ENCODE assay signal across 13 mouse cellular contexts in the genomic region with DNA sequence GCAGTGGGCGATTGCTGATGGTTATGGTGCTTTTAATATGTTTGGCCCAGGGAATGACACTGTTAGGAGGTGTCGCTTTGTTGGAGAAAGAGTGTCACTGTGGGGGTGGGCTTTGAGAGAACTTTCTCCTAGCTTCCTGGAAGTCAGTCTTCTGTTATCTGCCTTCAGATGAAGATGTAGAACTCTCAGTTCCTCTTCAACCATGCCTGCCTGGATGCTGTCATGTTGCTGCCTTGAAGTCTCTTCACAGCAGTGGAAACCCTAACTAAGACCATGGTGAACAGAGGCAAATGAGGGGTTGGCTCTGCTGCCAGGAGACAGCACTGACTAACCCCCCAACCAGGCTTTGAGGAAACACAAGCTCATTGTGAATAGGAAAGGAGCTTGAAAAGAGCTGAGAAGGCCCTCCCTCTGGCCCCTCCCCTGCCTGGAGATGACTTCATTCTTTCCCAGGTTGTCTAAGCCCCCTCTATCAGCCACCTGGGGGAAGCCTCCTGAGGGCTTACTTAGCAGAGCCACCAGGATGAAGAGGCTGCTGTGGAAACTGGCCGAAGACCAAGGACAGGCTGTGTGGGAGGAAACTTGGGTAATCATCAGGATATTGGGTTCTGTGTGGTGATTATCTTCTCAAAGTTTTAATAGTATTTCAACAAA.
A peak's percentile ranks its signal among the peaks of the same experiment; 100 is the strongest.
DNase-seq lines count a peak whose midpoint lies in the region; ATAC-seq and TF ChIP-seq lines count a peak whose summit lies in the region.
"Had no signal": no experiment of that assay in that cellular context is flagged by ENCODE, and none has a peak within 500 bp of the region (broad histone marks: within the 10 kb centered on the region; RNA-seq: fewer than 3 reads in every experiment).

No protein-coding gene starts in this region.

- H3K9me3 ChIP-seq in heart, postnatal 0 days (replicated peaks; ENCODE audit: control insufficient read depth, low read length), result no peaks in the 10 kb centered on the region
- H3K9me3 ChIP-seq: liver, embryonic 15.5 days; megakaryocyte, embryonic 14.5 days had no signal

- no peaks in the 10 kb centered on the region for H3K27me3 ChIP-seq in heart, postnatal 0 days (ENCODE audit: control insufficient read depth, insufficient read depth, low read length)
- H3K27me3 ChIP-seq: liver, embryonic 15.5 days; megakaryocyte, embryonic 14.5 days had no signal

- no peak overlapping the region for H3K9ac ChIP-seq in heart, postnatal 0 days (replicated peaks; ENCODE audit: low read depth, low read length)
- H3K9ac ChIP-seq: liver, embryonic 15.5 days had no signal

- no peak overlapping the region for H3K27ac ChIP-seq in heart, postnatal 0 days (ENCODE audit: low read depth)
- H3K27ac ChIP-seq: kidney, postnatal 0 days; liver, embryonic 15.5 days had no signal

- DNase-seq in CD4-positive, CD25-positive, alpha-beta regulatory T cell, adult 2 months (ENCODE audit: low read depth, low spot score), result peak; percentile 26
- no peak for DNase-seq in heart, postnatal 0 days (ENCODE audit: low spot score)
- no peak for DNase-seq in heart, adult 18-20 months
- DNase-seq in 3134 (ENCODE audit: extremely low read depth, insufficient read length, low spot score), result peak; percentile 10
- DNase-seq in kidney, adult 8-10 months, result no peak
- DNase-seq: heart, adult 11 months had no signal

- no peak for TF ChIP-seq EP300 in heart, postnatal 0 days (IDR thresholded peaks at IDR 0.05; ENCODE audit: low read depth)

- no peak overlapping the region for H3K4me3 ChIP-seq in heart, postnatal 0 days (ENCODE audit: low read depth, low read length)
- H3K4me3 ChIP-seq: erythroblast, embryonic 14.5 days; liver, embryonic 15.5 days had no signal

- H3K4me1 ChIP-seq in heart, postnatal 0 days (ENCODE audit: control insufficient read depth, insufficient read depth), result peaks cover 22% of the 10 kb centered on the region

- ATAC-seq in CD4-positive, CD25-positive, alpha-beta regulatory T cell, adult 4 months, result no peak
- 0 out of 2 replicates have a peak, but pooled peaks have one; percentile 20 for ATAC-seq in heart, postnatal 0 days (ENCODE audit: insufficient read depth, low read depth)
- peak; percentile 22 for ATAC-seq in common myeloid progenitor, adult 5-6 weeks (replicated peaks; ENCODE audit: low read depth, poor library complexity, severe bottlenecking)
- no peak for ATAC-seq in megakaryocyte, adult 5-6 weeks (ENCODE audit: poor library complexity, severe bottlenecking)

- TF ChIP-seq CTCF in heart, postnatal 0 days (IDR thresholded peaks at IDR 0.05; ENCODE audit: low read depth), result no peak

- H3K36me3 ChIP-seq in heart, postnatal 0 days (replicated peaks; ENCODE audit: control insufficient read depth, insufficient read depth, low read length), result no peaks in the 10 kb centered on the region
- H3K36me3 ChIP-seq: liver, embryonic 15.5 days had no signal

- no peak overlapping the region for H3K4me2 ChIP-seq in heart, postnatal 0 days (ENCODE audit: low read depth, low read length)
- H3K4me2 ChIP-seq: liver, embryonic 15.5 days had no signal

- 67% methylated on average over 3 of the region's 3 CpGs for WGBS in heart, postnatal 0 days

Comparison
In these comparisons a context has a peak if more than half of its experiments do, and no peak if none do; other contexts are left out.
1. DNase-seq: peak in CD4-positive, CD25-positive, alpha-beta regulatory T cell, adult 2 months (single experiment) and 3134 (single experiment); none in heart, postnatal 0 days (single experiment), heart, adult 18-20 months (0 of 2) and kidney, adult 8-10 months (0 of 2).
2. ATAC-seq: peak in heart, postnatal 0 days (single experiment) and common myeloid progenitor, adult 5-6 weeks (single experiment); none in CD4-positive, CD25-positive, alpha-beta regulatory T cell, adult 4 months (single experiment) and megakaryocyte, adult 5-6 weeks (single experiment).